Mouse (Mus musculus): Measurements from ENCODE around the gene Wipf3. TPM values are rescaled to one million over a fixed set of nuclear protein-coding genes. Genes with fewer than 3 reads are reported as not detected.

Wipf3 gene
- polyA plus RNA-seq, 1 experiment from 2014 or later = 4.8 TPM

Other genes starting within 250 kb of the Wipf3 start
- 1.6 and 1.9 TPM in 2 replicates for gene Prr15, start 103.8 kb upstream of the Wipf3 start, polyA plus RNA-seq (2014; fragmentation: Nextera tagmentation; extraction: Ambion mirVana)
- 88.0 and 104 TPM in 2 replicates for gene Scrn1, start 136.9 kb downstream of the Wipf3 start, polyA plus RNA-seq (2014; fragmentation: Nextera tagmentation; extraction: Ambion mirVana)
- 11.1 and 15.8 TPM in 2 replicates for gene Plekha8, start 165.5 kb downstream of the Wipf3 start, polyA plus RNA-seq (2014; fragmentation: Nextera tagmentation; extraction: Ambion mirVana)
- 4.3 and 8.1 TPM in 2 replicates for gene Fkbp14, start 167.7 kb downstream of the Wipf3 start, polyA plus RNA-seq (2014; fragmentation: Nextera tagmentation; extraction: Ambion mirVana)

Data from midbrain, embryonic 14.5 days (tissue).